Mouse (Mus musculus): ENCODE results near the gene Fgfr2.

GRCm38 (mm10) chr7:132198806-132199205 lies 924.3 kb downstream of the Fgfr2 start:
- TF ChIP-seq CTCF (conservative IDR thresholded peaks at IDR 0.05; ENCODE audit: insufficient read depth, insufficient read length, low read depth, low read length) = no peak
- TF ChIP-seq POLR2A (IDR thresholded peaks at IDR 0.05; ENCODE audit: low read depth, low read length) = no peak

All from kidney, adult 2 months (tissue).